Mouse (Mus musculus) embryonic facial prominence, embryonic 13.5 days (tissue): ENCODE results near the gene Celsr1. TPM values are rescaled to one million over a fixed set of nuclear protein-coding genes. Genes with fewer than 3 reads are reported as not detected.

Source experiments
- ATAC-seq: fragments of 200-750 bp; cut with Nextera tagmentation; 2 replicates; pipeline ENCODE4 v1.8.0; 2017; ENCODE audit warnings: low read depth; ENCODE audit not compliant: insufficient number of reproducible peaks, insufficient read depth, low FRiP score, low TSS enrichment
- H3K27ac ChIP-seq: fragments of 300-500 bp; sonication (generic); 2 replicates; pipeline ENCODE4 v1.5.1; 2015; ENCODE audit warnings: moderate library complexity, mild to moderate bottlenecking, inconsistent platforms
- H3K27me3 ChIP-seq: fragments of 300-500 bp; sonication (generic); 2 replicates; pipeline ENCODE4 v1.6.1; 2015; ENCODE audit warnings: mild to moderate bottlenecking, inconsistent platforms
- H3K36me3 ChIP-seq: fragments of 300-500 bp; sonication (generic); 2 replicates; pipeline ENCODE4 v1.6.1; 2015; ENCODE audit warnings: mild to moderate bottlenecking, inconsistent platforms
- H3K4me1 ChIP-seq: fragments of 300-500 bp; sonication (generic); 2 replicates; pipeline ENCODE4 v1.6.1; 2015; ENCODE audit warnings: inconsistent platforms
- H3K4me2 ChIP-seq: fragments of 300-500 bp; sonication (generic); 2 replicates; pipeline ENCODE4 v1.6.1; 2015; ENCODE audit warnings: moderate library complexity, mild to moderate bottlenecking, inconsistent platforms
- H3K4me3 ChIP-seq: fragments of 300-500 bp; sonication (generic); 2 replicates; pipeline ENCODE4 v1.5.1; 2015; ENCODE audit warnings: mild to moderate bottlenecking, inconsistent platforms
- H3K9ac ChIP-seq: fragments of 300-500 bp; sonication (generic); 2 replicates; pipeline ENCODE4 v1.6.1; 2015; ENCODE audit warnings: mild to moderate bottlenecking, inconsistent platforms
- H3K9me3 ChIP-seq: fragments of 300-500 bp; sonication (generic); 2 replicates; pipeline ENCODE4 v1.6.1; 2016; ENCODE audit warnings: inconsistent platforms
- WGBS: fragments of 180-500 bp; shearing (Covaris S2); methylation state at CpG from one replicate; pipeline ENCODE4 v1.1.7; 2015; ENCODE audit warnings: mixed read lengths; 5-methylcytosine and 5-hydroxymethylcytosine counted together
- polyA plus RNA-seq: library from polyadenylated mRNA; unstranded; fragments of >200 nt; fragmentation: Nextera tagmentation; extraction: Ambion mirVana; gene quantifications from 2 replicates; pipeline ENCODE4 v1.2.1, GENCODE M21; 2015

The Celsr1 gene
- polyA plus RNA-seq, 1 experiment from 2014 or later = 2.9 TPM

- Histone ChIP-seq H3K4me1 (peaks cover 51% of the 10 kb centered on the region), H3K4me2 (peak overlapping the region; percentile 0; the same call in 1 of the 2 replicates), H3K4me3 (no peak overlapping the region), H3K36me3 (no peaks in the 10 kb centered on the region), H3K27me3 (no peaks in the 10 kb centered on the region), H3K9me3 (no peaks in the 10 kb centered on the region), H3K9ac (no peak overlapping the region), H3K27ac (peak overlapping the region; percentile 63; the same call in 1 of the 2 replicates)
- ATAC-seq = no peak
- 21% methylated on average over 16 of the region's 16 CpGs for WGBS
These were observed 57.8 kb downstream of the Celsr1 start for GRCm38 (mm10) chr15:85975746-85976145.

- Histone ChIP-seq H3K9ac (no peak overlapping the region), H3K4me3 (no peak overlapping the region), H3K9me3 (no peaks in the 10 kb centered on the region), H3K4me1 (peaks cover 61% of the 10 kb centered on the region), H3K36me3 (no peaks in the 10 kb centered on the region), H3K27me3 (no peaks in the 10 kb centered on the region), H3K4me2 (no peak overlapping the region), H3K27ac (no peak overlapping the region)
- ATAC-seq = no peak
- WGBS = 43% methylated on average over 5 of the region's 5 CpGs
These were observed 62.0 kb downstream of the Celsr1 start for GRCm38 (mm10) chr15:85971596-85971995.

- Histone ChIP-seq H3K36me3 (no peaks in the 10 kb centered on the region), H3K4me2 (no peak overlapping the region), H3K4me3 (no peak overlapping the region), H3K27me3 (no peaks in the 10 kb centered on the region), H3K9me3 (no peaks in the 10 kb centered on the region), H3K9ac (no peak overlapping the region), H3K27ac (no peak overlapping the region), H3K4me1 (peaks cover 49% of the 10 kb centered on the region)
- no peak for ATAC-seq
- 68% methylated on average over 8 of the region's 8 CpGs for WGBS
These were observed 63.1 kb downstream of the Celsr1 start for GRCm38 (mm10) chr15:85970441-85970840.

- Histone ChIP-seq H3K27ac (peak overlapping the region; percentile 55; the same call in 1 of the 2 replicates), H3K4me2 (no peak overlapping the region), H3K9me3 (no peaks in the 10 kb centered on the region), H3K27me3 (no peaks in the 10 kb centered on the region), H3K36me3 (no peaks in the 10 kb centered on the region), H3K4me3 (no peak overlapping the region), H3K4me1 (peaks cover 43% of the 10 kb centered on the region), H3K9ac (no peak overlapping the region)
- 44% methylated on average over 3 of the region's 3 CpGs for WGBS
- peak; percentile 28; the same call in 1 of the 2 replicates for ATAC-seq
These were observed 63.8 kb downstream of the Celsr1 start for GRCm38 (mm10) chr15:85969707-85970153.

DNA sequence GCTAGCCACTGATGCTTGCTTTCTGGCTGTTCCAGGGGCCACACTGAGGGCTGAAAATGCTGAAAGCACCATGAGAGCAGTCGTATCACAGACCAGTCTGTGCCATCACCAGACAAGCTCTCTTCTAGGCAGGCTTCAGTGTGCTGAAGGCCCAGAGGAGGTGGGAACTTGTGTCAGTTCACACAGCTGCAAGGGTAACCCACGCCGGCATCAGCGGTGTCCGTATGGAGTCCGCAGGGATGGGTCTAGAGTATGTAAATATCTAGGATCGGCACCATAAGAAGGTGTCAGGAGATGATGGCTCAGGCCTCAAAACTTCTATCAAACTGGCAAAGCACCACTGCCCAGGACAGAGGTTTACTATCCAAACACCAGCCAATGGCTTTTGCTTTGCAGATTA, 64.3 kb downstream of the Celsr1 start:
- WGBS = 88% methylated on average over 7 of the region's 7 CpGs
- H3K27ac ChIP-seq = peak overlapping the region; percentile 39; the same call in 1 of the 2 replicates

DNA sequence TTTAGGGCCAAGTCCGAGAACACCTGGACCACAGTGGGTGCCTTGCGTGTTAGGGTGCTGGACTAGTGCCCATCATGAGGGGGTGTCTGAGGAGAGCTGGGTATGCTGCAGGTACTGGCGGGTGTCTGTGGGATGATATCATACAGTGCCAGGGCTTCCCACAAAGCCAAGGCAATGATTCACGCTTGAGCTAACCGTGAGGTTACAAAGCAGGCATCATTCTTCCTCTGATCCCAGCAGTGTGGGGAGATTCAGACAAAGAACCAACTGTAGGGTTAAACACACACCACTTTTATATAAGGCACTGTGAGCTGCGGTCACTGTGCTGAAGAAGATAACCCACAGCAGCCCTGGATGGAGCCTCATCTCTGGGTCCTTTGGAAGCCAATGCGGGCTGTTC, 67.5 kb downstream of the Celsr1 start:
- no peaks in the 10 kb centered on the region for H3K27me3 ChIP-seq
- peaks cover 20% of the 10 kb centered on the region for H3K4me1 ChIP-seq
- H3K9ac ChIP-seq = no peak overlapping the region
- no peak overlapping the region for H3K4me2 ChIP-seq
- H3K9me3 ChIP-seq = no peaks in the 10 kb centered on the region
- 83% methylated on average over 7 of the region's 7 CpGs for WGBS
- H3K4me3 ChIP-seq = no peak overlapping the region
- no peak for ATAC-seq
- no peaks in the 10 kb centered on the region for H3K36me3 ChIP-seq
- H3K27ac ChIP-seq = no peak overlapping the region

More for the DNA sequence above, 64.3 kb downstream of the Celsr1 start:
- no peak overlapping the region for H3K4me2 ChIP-seq
- ATAC-seq = no peak
- H3K9ac ChIP-seq = no peak overlapping the region
- no peak overlapping the region for H3K4me3 ChIP-seq
- no peaks in the 10 kb centered on the region for H3K27me3 ChIP-seq
- peaks cover 39% of the 10 kb centered on the region for H3K4me1 ChIP-seq
- no peaks in the 10 kb centered on the region for H3K9me3 ChIP-seq
- H3K36me3 ChIP-seq = no peaks in the 10 kb centered on the region

DNA sequence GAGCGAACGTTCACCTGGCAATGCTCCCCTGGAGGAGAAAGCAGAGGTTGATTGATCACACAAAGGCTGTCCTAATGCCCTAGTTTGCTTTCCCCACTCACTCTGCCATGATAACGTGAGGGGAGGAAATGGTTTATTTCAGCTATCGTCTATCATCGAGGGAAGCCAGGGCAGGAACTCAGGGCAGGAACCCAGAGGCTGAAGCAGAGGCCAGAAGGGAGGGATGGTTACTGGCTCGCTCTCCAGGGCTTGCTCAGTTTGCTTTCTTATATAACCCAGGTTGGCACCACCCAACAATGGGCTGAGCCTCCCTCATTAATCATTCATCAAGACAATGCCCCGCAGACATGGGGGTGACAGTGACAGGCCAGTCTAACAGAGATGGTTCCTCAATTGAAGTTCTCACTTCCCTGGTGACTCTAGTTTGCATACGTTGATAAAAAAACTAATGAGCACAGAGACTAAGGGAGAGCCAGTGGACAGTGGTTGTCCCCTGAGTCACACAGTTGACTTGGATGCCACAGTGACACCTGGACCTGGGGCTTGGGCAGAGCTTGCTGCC, 70.2 kb downstream of the Celsr1 start:
- H3K4me3 ChIP-seq = no peak overlapping the region
- H3K4me1 ChIP-seq = peaks cover 11% of the 10 kb centered on the region
- H3K27me3 ChIP-seq = no peaks in the 10 kb centered on the region
- no peak for ATAC-seq
- no peak overlapping the region for H3K9ac ChIP-seq
- peaks cover 5% of the 10 kb centered on the region; the same call in 1 of the 2 replicates for H3K36me3 ChIP-seq
- 80% methylated on average over 8 of the region's 8 CpGs for WGBS
- H3K4me2 ChIP-seq = no peak overlapping the region
- no peaks in the 10 kb centered on the region for H3K9me3 ChIP-seq
- H3K27ac ChIP-seq = no peak overlapping the region

GRCm38 (mm10) chr15:85962691-85963090, 70.9 kb downstream of the Celsr1 start:
- no peak overlapping the region for H3K9ac ChIP-seq
- no peak for ATAC-seq
- H3K27ac ChIP-seq = no peak overlapping the region
- no peak overlapping the region for H3K4me2 ChIP-seq
- WGBS = 96% methylated on average over 8 of the region's 8 CpGs
- H3K9me3 ChIP-seq = no peaks in the 10 kb centered on the region
- H3K27me3 ChIP-seq = no peaks in the 10 kb centered on the region
- no peak overlapping the region for H3K4me3 ChIP-seq
- H3K4me1 ChIP-seq = peaks cover 11% of the 10 kb centered on the region
- peaks cover 5% of the 10 kb centered on the region; the same call in 1 of the 2 replicates for H3K36me3 ChIP-seq

GRCm38 (mm10) chr15:85961651-85962050, 71.9 kb downstream of the Celsr1 start:
- Histone ChIP-seq H3K4me1 (peaks cover 11% of the 10 kb centered on the region), H3K36me3 (peaks cover 5% of the 10 kb centered on the region; the same call in 1 of the 2 replicates), H3K9ac (no peak overlapping the region), H3K4me2 (no peak overlapping the region), H3K9me3 (no peaks in the 10 kb centered on the region), H3K4me3 (no peak overlapping the region), H3K27me3 (no peaks in the 10 kb centered on the region), H3K27ac (peak overlapping the region; percentile 13; the same call in 1 of the 2 replicates)
- no peak for ATAC-seq
- 80% methylated on average over 4 of the region's 4 CpGs for WGBS

DNA sequence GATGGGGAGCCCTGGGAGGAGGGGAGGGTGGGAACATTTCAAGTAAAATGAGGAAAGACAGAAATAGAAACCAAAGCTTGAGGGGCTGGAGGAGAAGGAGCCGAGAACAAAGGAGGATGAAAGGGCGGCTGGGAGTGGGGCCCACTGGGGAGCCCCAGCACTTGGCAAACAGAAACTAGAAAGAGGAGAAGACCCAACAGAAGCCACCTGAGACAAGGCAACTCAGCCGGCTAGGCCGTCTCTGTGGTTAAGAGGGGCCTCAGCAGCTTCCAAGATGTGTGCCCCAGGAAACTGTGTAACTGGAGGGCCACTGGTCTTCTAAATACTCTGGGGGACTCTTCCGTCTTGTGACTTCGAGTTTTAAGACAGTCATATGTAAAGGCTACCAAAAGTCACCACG, 72.4 kb downstream of the Celsr1 start:
- no peak overlapping the region for H3K4me3 ChIP-seq
- H3K27ac ChIP-seq = peak overlapping the region; percentile 52; the same call in 1 of the 2 replicates
- peaks cover 13% of the 10 kb centered on the region for H3K4me1 ChIP-seq
- no peaks in the 10 kb centered on the region for H3K9me3 ChIP-seq
- peak overlapping the region; percentile 11; the same call in 1 of the 2 replicates for H3K9ac ChIP-seq
- no peak overlapping the region for H3K4me2 ChIP-seq
- H3K36me3 ChIP-seq = peaks cover 5% of the 10 kb centered on the region; the same call in 1 of the 2 replicates
- H3K27me3 ChIP-seq = no peaks in the 10 kb centered on the region
- WGBS = 52% methylated on average over 7 of the region's 7 CpGs
- no peak for ATAC-seq

DNA sequence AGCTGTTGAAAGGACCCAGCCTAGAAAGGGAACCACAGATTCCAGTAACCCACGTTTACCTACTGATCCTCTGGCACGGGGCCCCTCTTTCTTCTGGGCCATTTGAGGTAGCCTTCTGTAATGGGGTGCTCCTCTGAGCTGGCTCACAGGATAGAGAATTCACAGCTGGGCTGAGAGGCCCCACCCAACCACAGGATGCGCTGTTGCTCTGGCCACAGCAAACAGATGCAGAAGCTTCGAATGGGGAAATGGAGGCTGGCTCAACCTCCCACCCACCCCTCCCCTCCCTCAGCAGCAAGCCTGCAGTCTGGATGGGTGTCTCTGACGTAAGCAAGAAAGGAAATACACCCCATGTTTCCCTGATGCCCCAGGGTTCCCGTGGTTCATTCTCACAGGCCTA, 77.4 kb downstream of the Celsr1 start:
- Histone ChIP-seq H3K9me3 (no peaks in the 10 kb centered on the region), H3K4me2 (no peak overlapping the region), H3K4me3 (no peak overlapping the region), H3K27me3 (no peaks in the 10 kb centered on the region), H3K27ac (no peak overlapping the region), H3K9ac (no peak overlapping the region), H3K36me3 (peaks cover 5% of the 10 kb centered on the region; the same call in 1 of the 2 replicates), H3K4me1 (peaks cover 28% of the 10 kb centered on the region)
- no peak for ATAC-seq
- WGBS = 57% methylated on average over 6 of the region's 6 CpGs

DNA sequence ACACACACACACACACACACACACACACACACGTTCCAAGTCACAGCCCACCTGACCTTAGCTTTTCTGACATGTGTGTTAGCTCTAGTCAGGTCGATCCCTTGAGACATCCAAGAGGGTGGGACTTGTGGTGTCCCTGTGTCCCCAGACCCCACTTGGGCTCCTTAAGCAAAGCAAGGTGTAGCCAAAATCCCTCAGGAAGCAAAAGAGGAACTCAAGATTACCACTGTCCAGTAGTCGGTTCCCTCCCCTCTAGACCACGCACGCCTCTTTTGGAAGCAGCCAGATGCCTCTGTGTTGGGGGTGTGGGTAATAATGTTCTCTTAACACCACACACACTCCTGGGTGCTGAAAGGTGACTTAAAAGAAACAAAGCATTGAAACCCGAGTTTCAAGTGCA, 80.1 kb downstream of the Celsr1 start:
- Histone ChIP-seq H3K4me2 (no peak overlapping the region), H3K4me3 (no peak overlapping the region), H3K4me1 (peaks cover 25% of the 10 kb centered on the region), H3K27ac (no peak overlapping the region), H3K9me3 (no peaks in the 10 kb centered on the region), H3K9ac (no peak overlapping the region), H3K36me3 (no peaks in the 10 kb centered on the region), H3K27me3 (no peaks in the 10 kb centered on the region)
- 79% methylated on average over 6 of the region's 6 CpGs for WGBS
- ATAC-seq = no peak
